Mouse (Mus musculus): ENCODE data around the gene Mindy1.

GRCm38 (mm10) chr3:95295321-95296102 lies 14.4 kb downstream of the Mindy1 start:
- TF ChIP-seq CTCF (conservative IDR thresholded peaks at IDR 0.05 in 1 of 2, IDR thresholded peaks at IDR 0.05 in 1 of 2; ENCODE audit: low read depth in 2 of 2, low read length in 2 of 2) (no peak), POLR2AphosphoS2 (IDR thresholded peaks at IDR 0.05; ENCODE audit: low read depth, low read length) (no peak), SMC3 (IDR thresholded peaks at IDR 0.05; ENCODE audit: low read depth, low read length) (no peak), NELFE (IDR thresholded peaks at IDR 0.05; ENCODE audit: low read depth, low read length) (no peak), MAZ (IDR thresholded peaks at IDR 0.05; ENCODE audit: low read depth, low read length) (no peak), USF2 (conservative IDR thresholded peaks at IDR 0.05; ENCODE audit: low read depth, low read length) (no peak), ZC3H11A (IDR thresholded peaks at IDR 0.05; ENCODE audit: low read depth, low read length) (no peak), MXI1 (IDR thresholded peaks at IDR 0.05; ENCODE audit: low read depth, low read length) (no peak), POLR2A (IDR thresholded peaks at IDR 0.05; ENCODE audit: low read depth, low read length) (no peak), EP300 (IDR thresholded peaks at IDR 0.05; ENCODE audit: low read length) (no peak), CHD2 (IDR thresholded peaks at IDR 0.05; ENCODE audit: low read length) (no peak), ELF1 (IDR thresholded peaks at IDR 0.05; ENCODE audit: low read depth, low read length) (no peak), BHLHE40 (IDR thresholded peaks at IDR 0.05; ENCODE audit: low read depth, low read length) (no peak), USF1 (IDR thresholded peaks at IDR 0.05; ENCODE audit: low read depth, low read length) (no peak)
